Mouse (Mus musculus) midbrain, postnatal 0 days (tissue): ENCODE measurements around the gene Hectd1. TPM values are rescaled to one million over a fixed set of nuclear protein-coding genes. Genes with fewer than 3 reads are reported as not detected.

Experiments
- ATAC-seq: fragments of 200-750 bp; cut with Nextera tagmentation; 2 replicates; pipeline ENCODE4 v1.8.0; 2017; ENCODE audit warnings: moderate number of reproducible peaks, mild to moderate bottlenecking, moderate TSS enrichment, moderate library complexity; ENCODE audit not compliant: low FRiP score
- DNase-seq: peaks from one replicate; pipeline ENCODE4 v3.0.0-alpha.2; 2015; ENCODE audit warnings: low spot score
- H3K27ac ChIP-seq: fragments of 300-500 bp; sonication (generic); 2 replicates; pipeline ENCODE4 v1.5.1; 2014; ENCODE audit warnings: low read depth, mild to moderate bottlenecking, low read length, mixed read lengths
- H3K27me3 ChIP-seq: fragments of 300-500 bp; sonication (generic); 2 replicates; pipeline ENCODE4 v1.6.1; 2014; ENCODE audit warnings: low read length, control low read depth, mixed read lengths; ENCODE audit not compliant: insufficient read depth
- H3K36me3 ChIP-seq: fragments of 300-500 bp; sonication (generic); 2 replicates; pipeline ENCODE4 v1.6.1; 2014; ENCODE audit warnings: low read length, control low read depth, mixed read lengths; ENCODE audit not compliant: insufficient read depth
- H3K4me1 ChIP-seq: fragments of 300-500 bp; sonication (generic); 2 replicates; pipeline ENCODE4 v1.6.1; 2014; ENCODE audit warnings: mild to moderate bottlenecking, control low read depth, antibody characterized with exemption, low read length, mixed read lengths; ENCODE audit not compliant: insufficient read depth
- H3K4me2 ChIP-seq: fragments of 300-500 bp; sonication (generic); 2 replicates; pipeline ENCODE4 v1.6.1; 2014; ENCODE audit warnings: low read depth, mild to moderate bottlenecking, low read length, mixed read lengths; ENCODE audit not compliant: poor library complexity, severe bottlenecking
- H3K4me3 ChIP-seq: fragments of 300-500 bp; sonication (generic); 2 replicates; pipeline ENCODE4 v1.5.1; 2014; ENCODE audit warnings: low read depth, mild to moderate bottlenecking, low read length, moderate library complexity
- H3K9ac ChIP-seq: fragments of 300-500 bp; sonication (generic); replicated peaks from 2 replicates; pipeline ENCODE4 v1.6.1; 2014; ENCODE audit warnings: mild to moderate bottlenecking, low read length, moderate library complexity, mixed read lengths; ENCODE audit not compliant: poor library complexity, severe bottlenecking
- H3K9me3 ChIP-seq: fragments of 300-500 bp; sonication (generic); 2 replicates; pipeline ENCODE4 v1.6.1; 2016; ENCODE audit warnings: low read length, control low read depth
- CTCF ChIP-seq: IDR thresholded peaks from 2 replicates; pipeline ENCODE4 v1.5.1; 2016; ENCODE audit warnings: antibody characterized with exemption, mild to moderate bottlenecking
- WGBS: fragments of 180-500 bp; shearing (Covaris S2); extraction: QIAGEN DNeasy Blood & Tissue Kit; methylation state at CpG from one replicate; pipeline ENCODE4 v1.1.7; 2014; 5-methylcytosine and 5-hydroxymethylcytosine counted together
- polyA plus RNA-seq: library from polyadenylated mRNA; unstranded; fragments of >200 nt; fragmentation: Nextera tagmentation; extraction: Ambion mirVana; gene quantifications from 2 replicates; pipeline ENCODE4 v1.2.1, GENCODE M21; 2015
- total RNA-seq: library from RNA; depleted of rRNA; stranded (reverse); fragments of >200 nt; gene quantifications from 2 replicates; pipeline ENCODE4 v1.2.3, GENCODE M21; 2014; rRNA removed

Gene Hectd1
- total RNA-seq: 75.7 and 91.7 TPM in 2 replicates
- polyA plus RNA-seq: 24.9 and 29.5 TPM in 2 replicates

DNA sequence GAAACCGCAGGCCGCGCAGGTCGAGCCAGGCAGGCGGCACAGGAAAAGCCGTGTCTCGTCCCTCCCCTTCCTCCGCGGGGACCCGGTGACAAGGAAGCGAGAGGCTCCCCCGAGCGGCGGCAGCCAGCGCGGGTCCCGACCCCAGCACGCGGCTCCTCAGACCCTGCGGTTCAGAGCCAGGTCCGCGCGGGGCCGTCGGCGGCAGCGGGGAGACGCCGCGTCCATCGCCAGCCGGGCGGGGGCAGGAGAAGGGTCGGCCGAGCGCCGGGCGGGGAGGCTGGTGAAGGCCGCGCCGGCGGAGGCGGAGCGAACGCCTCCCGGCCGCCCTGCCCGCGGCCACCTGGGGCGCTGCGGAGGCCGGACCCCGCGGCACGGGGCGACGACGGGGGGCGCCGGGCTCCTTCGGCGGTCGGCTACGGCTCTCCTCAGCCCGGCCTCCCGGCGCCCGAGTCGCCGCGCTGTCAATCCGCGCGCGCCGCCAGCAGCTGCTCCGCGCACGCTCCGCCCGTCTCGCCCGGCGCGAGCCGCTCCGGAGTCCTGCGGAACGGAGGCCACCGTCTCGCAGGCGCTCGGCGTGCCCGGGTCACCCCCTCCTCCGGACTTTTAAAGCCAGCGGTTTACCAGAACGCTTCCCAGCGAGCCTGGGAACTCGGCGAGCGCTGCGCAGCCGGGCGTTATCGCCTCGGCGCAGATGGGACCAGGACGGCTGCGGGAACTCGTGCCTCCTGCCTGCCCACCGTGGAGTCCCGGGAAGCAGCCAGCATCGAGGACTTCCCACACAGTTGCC, at the start of gene Hectd1:
TSS of gene Hectd1 (minus strand) at position 247 of the 787 bp plus-strand sequence.
- H3K36me3 ChIP-seq: no peaks in the 10 kb centered on the region
- TF ChIP-seq CTCF: peak; percentile 29
- H3K4me3 ChIP-seq: peak within 1 kb of the TSS; percentile 69
- H3K27ac ChIP-seq: peak within 1 kb of the TSS; percentile 96
- ATAC-seq (peak; percentile 92), DNase-seq (peak; percentile 85)
- peak within 1 kb of the TSS; percentile 58 for H3K4me2 ChIP-seq
- under 1% methylated on average over 52 of the region's 114 CpGs for WGBS
- no peaks in the 10 kb centered on the region for H3K9me3 ChIP-seq
- peak within 1 kb of the TSS; percentile 75 for H3K9ac ChIP-seq
- peaks cover 6% of the 10 kb centered on the region; the same call in 1 of the 2 replicates for H3K4me1 ChIP-seq
- no peaks in the 10 kb centered on the region for H3K27me3 ChIP-seq

- Histone ChIP-seq H3K4me1 (0 out of 2 replicates have a peak, but pooled peaks cover under 1% of the 10 kb centered on the region), H3K9ac (no peak overlapping the region), H3K4me2 (no peak overlapping the region), H3K36me3 (no peaks in the 10 kb centered on the region), H3K27ac (no peak overlapping the region), H3K9me3 (no peaks in the 10 kb centered on the region), H3K4me3 (no peak overlapping the region), H3K27me3 (no peaks in the 10 kb centered on the region)
- ATAC-seq (no peak), DNase-seq (no peak)
- no peak for TF ChIP-seq CTCF
- WGBS: 75% methylated on average over 11 of the region's 11 CpGs
Observed at GRCm38 (mm10) chr12:51871446-51872144, 42.3 kb upstream of the Hectd1 start.

DNA sequence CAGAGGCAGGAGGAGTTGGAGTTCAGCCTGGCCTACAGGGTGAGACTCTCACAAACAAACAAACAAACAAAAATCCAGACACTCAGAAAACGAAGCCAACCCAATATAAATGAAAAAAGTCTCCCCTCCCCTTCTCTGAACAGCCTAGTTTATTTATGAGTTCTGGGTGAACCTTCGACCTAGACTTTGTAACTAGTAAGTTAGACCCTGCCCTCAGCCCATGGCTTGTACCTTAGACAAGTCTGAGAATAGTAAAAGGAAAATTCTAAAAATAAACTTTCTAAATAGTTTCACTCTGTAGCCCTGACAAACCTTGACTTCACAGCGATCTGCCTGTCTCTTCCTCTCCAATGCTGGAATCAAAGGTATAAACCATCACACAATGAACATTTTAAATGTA, 40.2 kb upstream of the Hectd1 start:
- Histone ChIP-seq H3K9ac (no peak overlapping the region), H3K36me3 (no peaks in the 10 kb centered on the region), H3K4me1 (peaks cover 11% of the 10 kb centered on the region), H3K4me2 (no peak overlapping the region), H3K27ac (no peak overlapping the region), H3K4me3 (no peak overlapping the region), H3K27me3 (no peaks in the 10 kb centered on the region), H3K9me3 (no peaks in the 10 kb centered on the region)
- ATAC-seq: no peak
- no peak for DNase-seq
- no peak for TF ChIP-seq CTCF
- WGBS: 86% methylated on average over 3 of the region's 3 CpGs

GRCm38 (mm10) chr12:51867076-51867475, 37.7 kb upstream of the Hectd1 start:
- no peak for TF ChIP-seq CTCF
- WGBS: 84% methylated on average over 8 of the region's 8 CpGs
- ATAC-seq (no peak), DNase-seq (no peak)
- Histone ChIP-seq H3K36me3 (no peaks in the 10 kb centered on the region), H3K4me1 (peaks cover 11% of the 10 kb centered on the region), H3K27me3 (no peaks in the 10 kb centered on the region), H3K9me3 (no peaks in the 10 kb centered on the region), H3K27ac (no peak overlapping the region), H3K9ac (no peak overlapping the region), H3K4me3 (no peak overlapping the region), H3K4me2 (no peak overlapping the region)

GRCm38 (mm10) chr12:51866226-51866910, 37.0 kb upstream of the Hectd1 start:
- ATAC-seq: peak; percentile 60

More at GRCm38 (mm10) chr12:51866226-51866910, 37.0 kb upstream of the Hectd1 start:
- WGBS: 56% methylated on average over 13 of the region's 13 CpGs
- H3K36me3 ChIP-seq: no peaks in the 10 kb centered on the region
- no peak overlapping the region; the same call in 1 of the 2 replicates for H3K4me2 ChIP-seq
- H3K27me3 ChIP-seq: no peaks in the 10 kb centered on the region
- H3K9ac ChIP-seq: no peak overlapping the region
- H3K4me1 ChIP-seq: peaks cover 11% of the 10 kb centered on the region
- TF ChIP-seq CTCF: no peak
- no peaks in the 10 kb centered on the region for H3K9me3 ChIP-seq
- H3K27ac ChIP-seq: peak overlapping the region; percentile 13; the same call in 1 of the 2 replicates
- DNase-seq: peak; percentile 19
- H3K4me3 ChIP-seq: no peak overlapping the region
